Mouse (Mus musculus) induced T-regulatory cell, adult 2 months (primary cell): ENCODE data around the gene Clec16a.

Experiments used
- DNase-seq: peaks from one replicate; pipeline ENCODE4 v3.0.0-alpha.2; 2012; ENCODE audit warnings: low read depth

Clec16a gene

DNA sequence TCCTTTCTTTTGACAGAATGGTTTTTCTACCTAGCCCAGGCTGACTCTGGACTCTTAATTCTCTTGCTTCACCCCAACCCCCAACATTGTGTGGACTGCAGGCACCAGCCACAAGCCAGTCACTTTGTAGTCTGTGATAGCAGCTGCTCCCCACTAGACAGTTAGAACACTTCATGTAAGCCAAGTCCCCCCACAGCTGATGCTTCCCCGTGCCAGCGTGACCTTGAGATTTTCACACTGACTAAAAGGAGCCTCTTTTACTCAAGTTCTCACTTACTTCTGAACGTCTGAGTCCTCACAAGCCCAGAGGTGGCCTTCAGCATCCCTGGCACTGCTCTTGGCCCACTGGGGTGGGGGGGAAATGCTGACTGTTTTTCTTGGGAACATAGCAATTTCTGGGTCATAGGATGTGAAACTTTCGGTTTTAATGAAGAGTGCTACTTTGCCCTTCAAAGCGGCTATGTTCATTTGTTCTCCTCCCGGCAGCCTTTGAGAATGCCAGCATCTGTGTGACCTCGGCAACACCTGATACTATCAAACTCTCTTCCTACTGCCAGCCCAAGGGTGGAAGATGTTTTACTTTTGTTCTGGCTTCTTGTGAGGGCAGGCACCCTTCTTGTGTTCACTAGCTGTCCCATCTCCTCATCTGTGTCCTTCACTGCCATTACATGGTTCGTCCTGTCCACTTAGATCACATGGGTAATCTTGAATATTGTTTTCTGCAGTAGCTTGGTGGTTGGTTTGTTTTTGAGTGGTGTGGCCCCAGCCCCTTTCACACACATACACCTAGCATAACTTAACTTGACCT, 138.3 kb downstream of the Clec16a start:
- peak; percentile 64 for DNase-seq

DNA sequence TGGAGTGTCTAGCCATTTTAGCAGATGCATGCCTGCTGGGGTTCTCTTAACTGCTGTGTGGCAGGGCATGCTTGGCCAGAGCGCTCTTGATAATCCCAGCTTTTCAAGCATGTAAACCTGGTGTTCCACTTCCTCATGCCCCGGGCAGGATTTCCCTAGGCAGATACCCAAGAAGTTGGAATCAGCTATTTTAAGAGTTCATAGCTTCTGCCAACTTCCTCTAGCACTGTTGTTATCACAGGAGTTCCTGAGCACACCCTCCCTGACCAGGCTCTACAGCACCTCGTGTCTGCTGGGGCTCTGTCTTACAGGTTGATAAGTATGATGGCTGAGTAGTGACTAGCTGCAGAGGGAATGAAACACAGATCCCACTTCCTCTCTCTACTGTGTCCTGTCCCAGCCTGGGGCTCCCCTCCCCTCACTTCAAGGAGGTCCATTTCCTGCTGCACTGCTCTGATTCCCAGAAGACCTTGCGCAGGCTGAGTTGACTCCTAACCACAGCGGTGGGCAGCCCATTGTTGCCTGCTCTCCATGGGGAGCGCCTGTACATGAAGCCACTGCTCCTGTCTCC, 144.7 kb downstream of the Clec16a start:
- peak; percentile 64 for DNase-seq

DNA sequence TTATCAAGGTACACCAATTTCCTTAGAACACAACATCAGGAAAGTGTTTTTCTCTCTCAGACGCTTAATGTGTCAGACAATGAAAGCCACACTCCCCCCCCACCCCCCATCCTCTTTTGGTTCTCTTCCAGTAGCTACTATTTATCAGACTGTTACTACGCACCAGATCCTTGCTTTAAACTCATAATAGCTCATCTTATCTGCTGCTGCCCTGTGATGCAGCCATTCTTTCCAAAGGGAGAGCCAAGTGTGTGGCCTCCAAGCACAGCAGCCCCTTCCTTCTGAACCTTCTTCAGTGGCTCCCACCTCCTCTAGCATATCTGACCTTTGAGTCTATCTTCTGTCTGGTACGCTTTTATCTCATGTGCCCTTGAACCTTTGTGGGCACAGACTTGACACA, 145.3 kb downstream of the Clec16a start:
- peak; percentile 47 for DNase-seq

DNA sequence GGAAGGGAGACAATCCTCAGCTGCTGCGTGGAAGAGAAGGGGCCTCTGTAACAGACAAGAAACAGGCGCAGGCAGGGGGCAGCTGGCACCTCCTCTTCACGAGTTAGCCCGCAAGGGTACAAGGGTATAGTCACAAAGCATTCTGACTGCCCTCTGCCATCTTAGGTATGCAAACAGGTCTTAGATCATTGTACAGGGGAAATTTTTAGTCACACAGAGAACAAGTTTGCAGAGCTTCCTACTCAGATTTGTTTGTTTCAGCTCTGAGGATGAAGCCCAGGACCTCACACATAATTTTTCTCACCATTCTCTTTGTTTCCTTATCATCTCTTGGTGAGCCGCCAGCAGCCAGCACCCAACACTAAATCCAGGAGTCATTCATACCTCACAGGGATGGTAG, 146.6 kb downstream of the Clec16a start:
- no peak for DNase-seq

DNA sequence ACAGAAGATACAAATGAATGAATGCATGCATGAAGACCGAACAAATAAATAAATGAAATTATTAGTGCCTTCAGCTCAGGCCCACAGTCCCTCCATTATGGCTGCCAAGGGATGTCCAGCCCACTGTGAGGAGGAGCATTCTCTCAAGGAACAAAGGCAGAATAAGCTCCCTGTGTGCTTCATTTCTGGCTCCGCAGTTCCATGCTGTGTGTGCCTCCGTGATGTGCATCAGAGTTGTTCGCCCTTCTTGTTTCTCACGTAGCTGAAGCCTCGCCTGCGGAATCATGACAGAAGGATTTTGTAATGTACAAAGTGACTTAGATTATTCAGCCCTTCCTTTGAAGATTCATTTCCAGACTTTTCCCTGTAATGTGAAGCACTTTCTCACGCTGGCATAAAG, 147.7 kb downstream of the Clec16a start:
- DNase-seq = no peak

DNA sequence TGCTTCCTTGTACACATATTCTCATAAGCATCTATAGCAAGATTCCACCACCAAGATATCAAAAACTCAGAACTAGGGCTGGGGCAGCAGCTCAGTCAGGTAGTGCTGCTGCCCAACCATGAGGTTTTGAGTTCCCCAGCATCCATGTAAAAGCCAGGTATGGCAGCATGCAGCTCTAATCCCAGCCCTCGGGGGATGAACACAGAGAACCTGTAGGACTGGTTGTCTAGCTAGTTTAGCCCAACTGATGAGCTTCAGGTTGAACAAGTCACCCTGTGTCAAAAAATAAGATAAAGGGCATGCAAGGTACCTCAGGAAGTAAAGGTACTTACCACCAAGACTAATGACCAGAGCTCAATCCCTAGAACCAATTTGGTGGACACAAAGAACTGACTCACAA, 148.3 kb downstream of the Clec16a start:
- no peak for DNase-seq

DNA sequence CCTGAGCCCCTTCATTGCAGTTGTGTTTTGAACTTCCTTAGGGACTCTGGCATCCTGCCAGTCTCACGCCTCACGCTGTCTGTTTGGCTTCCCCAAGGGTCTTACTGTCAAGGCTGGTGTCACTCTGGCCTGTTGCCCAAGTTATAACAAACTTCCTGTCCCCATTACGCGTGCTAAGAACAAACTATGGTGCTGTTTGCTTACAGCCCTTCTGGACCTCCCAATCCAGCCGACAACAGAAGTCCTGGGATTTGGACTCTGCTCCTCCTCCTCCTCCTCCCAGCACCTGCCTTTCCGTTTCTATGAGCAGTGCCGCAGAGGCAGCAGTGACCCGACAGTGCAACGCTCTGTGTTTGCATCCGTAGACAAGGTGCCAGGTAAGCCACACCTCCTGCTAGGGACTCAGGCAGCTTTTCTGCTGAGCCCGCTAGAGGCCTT, 149.3 kb downstream of the Clec16a start:
- DNase-seq = no peak

DNA sequence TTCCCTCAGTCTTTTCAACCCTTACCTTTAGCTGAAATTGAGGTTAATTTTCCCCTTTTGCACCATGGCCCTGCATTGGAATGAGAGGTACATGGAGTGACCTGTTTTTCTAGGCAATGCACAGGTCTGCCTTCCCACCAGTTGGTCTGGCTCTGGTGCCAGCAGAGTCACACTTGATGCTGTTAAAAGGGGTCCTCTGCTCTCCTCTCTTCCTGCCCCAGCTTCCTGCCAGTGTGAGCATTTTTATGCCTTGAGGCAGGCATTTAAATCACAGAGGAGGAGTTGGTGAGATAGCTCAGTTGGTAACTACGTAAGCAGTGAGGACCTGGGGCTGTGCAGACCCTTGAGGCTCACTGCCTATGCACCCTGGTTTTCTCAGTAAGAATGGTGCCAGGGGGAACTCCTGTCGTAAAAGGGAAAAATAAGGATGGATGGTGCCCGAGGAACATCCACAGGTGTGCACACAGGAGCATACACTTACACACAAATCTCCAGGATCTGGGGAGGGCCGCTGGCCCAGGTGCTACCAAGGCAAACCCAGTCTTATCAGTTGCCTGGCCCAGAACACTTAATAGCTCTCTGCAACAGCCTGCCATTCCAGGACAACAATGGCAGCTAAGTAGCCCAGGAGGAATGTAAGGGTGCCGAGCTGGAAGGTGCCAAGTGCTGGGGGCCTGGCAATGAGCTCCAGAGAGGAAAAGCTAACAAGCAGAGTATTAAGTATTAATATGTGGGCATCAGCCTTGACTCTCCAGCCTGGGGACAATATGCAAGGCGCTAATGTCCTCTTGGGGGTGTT, 152.9 kb downstream of the Clec16a start:
- DNase-seq = no peak

DNA sequence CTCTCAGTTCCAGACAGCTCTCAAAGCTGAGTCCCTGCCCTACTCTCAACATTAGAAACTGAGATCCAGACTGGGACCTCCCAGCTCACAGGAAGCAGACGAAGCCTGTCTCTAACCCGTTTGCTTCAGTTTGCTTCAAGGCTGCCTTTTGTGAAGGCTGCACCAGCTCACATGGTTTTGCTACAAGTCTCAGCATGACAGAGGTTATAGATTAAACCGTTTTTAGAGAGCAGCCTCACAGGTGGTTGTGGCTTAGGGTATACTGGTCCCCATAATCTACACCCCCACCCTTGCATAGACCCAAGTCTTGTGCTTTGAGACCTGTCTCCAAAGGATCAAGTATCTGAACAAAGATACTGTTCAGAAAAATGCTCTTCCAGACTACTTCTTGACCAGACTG, 154.2 kb downstream of the Clec16a start:
- DNase-seq = no peak

DNA sequence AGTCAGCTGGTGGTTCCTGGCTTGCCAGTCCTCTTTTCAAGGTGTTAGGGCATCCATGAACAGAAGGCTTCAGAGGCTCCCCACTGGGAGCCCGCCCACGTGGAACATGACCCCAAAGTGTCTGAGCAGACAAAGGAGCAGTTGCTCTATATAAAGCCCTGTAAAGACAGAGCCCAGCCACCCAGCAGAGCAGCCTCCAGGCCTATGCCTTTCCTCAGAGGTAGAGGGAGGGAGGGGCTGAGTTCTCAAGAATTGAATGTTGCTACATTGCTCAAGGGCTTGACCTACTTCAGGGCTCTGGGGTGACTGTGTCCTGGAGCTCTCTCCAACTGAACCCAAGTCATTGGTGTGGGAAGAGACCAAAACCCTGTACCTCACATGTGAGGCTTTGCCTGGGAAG, 155.0 kb downstream of the Clec16a start:
- DNase-seq = no peak

DNA sequence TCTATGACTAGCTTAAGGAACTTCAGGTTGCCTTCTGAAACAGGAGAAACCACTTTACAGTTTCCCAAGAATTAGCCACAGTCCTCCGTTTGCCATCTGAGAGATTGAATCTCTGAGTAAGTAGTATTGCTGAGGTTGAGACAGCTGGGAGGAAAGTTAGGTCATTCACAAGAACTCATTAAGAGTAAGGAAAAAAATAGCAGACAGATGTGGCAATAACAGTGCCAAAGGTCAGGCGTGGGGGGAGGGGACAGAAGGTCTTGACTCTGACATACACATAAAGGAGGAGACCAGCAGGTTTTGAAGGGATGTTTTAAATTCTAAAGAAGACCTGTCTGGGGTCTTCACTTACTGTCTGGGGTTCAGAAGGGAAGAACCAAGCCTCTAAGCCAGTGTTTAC, 157.3 kb downstream of the Clec16a start:
- DNase-seq = peak; percentile 41

DNA sequence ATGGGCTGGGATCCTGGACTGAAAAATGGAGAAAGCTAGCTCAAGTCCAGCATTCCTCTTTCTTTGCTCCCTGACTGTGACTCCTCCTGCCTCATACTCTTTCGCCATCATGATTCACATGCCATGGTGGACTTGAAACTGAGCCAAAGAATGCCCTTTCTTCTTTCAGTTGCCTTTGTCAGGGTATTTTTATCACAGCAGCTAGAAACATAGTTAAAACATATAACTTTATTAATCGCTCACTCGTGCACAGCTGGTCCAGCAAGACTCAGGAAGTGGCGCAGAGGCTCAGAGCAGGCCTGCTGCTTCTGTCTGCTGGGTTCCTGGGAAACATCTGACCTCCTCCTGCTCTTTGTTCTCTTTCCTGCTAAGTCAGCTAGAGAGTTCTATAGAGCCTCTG, 158.8 kb downstream of the Clec16a start:
- no peak for DNase-seq

DNA sequence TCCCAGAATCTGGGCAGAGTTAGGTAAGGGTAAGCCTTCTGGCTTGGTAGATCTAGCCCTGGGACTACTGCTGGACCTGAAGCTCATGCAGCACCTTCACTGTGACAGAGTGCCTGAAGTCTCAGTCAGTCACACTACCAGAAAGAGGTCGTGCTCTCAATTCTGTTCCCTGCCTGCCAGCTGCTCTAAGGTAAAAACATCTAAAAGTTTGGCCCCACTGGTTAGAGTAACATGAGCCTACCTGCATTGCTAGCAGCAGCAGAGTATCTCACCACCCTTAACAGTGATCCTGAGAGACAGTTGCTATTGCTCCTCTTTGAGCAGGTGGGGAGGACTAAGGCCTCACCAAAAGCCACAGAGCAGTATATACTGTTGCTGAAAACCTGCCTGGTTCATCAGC, 160.3 kb downstream of the Clec16a start:
- DNase-seq = no peak

DNA sequence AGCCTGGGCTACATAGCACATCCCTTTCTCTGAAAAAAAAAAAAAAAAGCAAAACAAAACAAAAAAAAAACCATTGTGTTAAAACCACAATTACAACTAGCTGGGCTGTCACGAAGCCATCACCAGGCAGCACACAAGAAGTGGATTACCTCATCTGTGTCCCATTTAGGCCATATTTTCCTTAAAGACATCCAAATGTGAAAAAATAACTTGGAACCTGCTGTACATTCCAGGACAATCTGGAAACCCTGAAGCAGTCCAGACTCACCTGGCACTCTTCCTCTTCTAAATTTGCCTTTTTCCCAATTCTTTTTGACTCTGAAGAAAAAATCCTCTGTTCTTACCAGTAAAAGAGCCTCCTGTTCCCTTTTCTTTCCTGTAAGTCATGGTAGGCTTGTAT, 166.4 kb downstream of the Clec16a start:
- DNase-seq = no peak

DNA sequence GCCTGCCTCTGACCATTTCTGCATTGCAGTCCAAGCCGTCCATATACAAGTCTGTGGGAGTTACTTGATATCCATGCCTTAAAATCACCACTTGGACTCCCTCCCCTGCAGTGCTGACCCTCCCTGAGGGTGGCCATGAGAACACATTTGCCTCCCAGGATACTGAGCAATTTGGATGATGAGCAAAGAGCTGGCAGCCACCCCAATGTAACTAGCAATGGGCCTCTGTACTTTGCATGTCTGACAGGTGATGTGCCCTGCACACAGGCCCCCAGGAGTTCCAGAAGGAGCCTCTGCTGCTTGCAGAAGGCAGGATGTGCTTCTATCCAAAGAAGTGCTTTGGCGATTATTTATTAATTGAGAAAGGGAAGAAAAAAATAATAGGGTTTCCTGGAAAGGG, 167.9 kb downstream of the Clec16a start:
- no peak for DNase-seq

DNA sequence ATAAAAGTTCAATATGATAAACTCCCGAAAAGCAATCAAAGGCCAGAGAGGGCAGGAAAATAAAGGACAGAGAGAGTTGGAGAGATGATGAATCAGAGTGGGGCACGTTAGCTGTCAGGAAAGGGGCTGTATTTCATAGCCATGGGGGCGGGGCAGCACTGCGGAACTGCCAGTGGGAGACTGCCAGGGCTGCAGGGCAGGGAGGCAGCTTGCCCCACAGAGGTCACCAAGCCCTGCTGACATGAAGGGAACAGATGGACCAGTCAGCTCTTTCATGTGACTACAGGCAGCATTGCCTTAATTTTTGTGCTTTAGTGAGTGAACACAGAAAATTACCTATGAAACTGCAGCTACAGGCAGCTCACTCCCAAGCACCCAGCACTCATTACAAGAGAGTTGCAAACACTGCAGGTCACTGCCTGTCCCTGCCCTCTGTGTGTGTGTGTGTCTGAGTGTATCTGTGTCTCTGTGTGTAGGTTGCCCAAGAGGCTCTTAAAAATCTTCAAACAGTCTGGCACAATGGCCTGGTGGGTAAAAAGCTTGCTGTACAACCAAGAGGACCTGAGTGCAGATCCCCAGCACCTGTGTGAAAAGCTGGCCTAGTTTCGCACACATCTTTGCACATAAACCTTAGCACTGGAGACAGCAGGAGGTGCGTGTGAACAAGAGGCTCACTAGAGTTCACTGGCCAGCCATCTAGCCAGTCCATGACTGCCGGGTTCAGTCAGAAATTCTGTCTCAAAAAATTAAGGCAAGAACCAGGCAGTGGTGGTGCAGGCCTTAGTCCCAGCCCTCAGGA, 168.5 kb downstream of the Clec16a start:
- DNase-seq = no peak

DNA sequence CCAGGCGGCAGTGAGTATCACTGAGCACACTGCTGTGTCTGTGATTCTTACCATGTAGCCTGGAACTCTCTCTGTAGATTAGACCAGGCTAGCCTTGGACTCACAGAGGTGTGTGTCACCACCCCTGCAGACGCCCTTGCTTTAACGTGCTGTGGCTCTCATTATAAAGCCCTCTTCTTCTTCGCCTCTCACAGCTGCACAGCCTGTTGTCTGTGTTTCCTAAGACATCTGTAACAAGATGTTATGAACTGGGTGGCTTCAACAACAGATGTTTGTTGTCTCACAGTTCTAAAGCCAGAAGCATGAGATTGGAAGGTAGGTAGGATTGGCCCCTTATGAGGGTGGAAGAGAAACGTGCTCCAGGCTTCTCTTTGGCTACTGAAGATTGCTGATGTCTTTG, 170.1 kb downstream of the Clec16a start:
- DNase-seq = no peak

DNA sequence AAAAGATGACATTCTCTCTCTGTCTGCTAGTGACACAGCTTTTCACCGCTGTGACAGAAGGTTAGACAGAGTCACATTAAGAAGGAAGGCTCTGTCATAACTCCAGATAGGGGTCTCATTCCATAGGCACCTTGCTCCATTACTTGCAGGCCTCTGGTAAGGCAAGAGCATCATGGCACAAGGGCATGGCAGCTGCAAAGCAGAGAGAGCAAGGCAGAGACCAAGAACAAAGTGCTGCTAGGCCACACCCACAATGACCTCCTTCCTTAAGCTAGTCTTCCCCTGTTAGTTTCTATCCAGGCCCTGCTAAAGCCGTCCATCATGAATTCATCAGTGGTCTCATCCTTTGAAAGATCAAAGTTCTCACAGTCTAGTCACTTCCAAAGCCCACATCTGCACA, 170.5 kb downstream of the Clec16a start:
- DNase-seq = no peak

DNA sequence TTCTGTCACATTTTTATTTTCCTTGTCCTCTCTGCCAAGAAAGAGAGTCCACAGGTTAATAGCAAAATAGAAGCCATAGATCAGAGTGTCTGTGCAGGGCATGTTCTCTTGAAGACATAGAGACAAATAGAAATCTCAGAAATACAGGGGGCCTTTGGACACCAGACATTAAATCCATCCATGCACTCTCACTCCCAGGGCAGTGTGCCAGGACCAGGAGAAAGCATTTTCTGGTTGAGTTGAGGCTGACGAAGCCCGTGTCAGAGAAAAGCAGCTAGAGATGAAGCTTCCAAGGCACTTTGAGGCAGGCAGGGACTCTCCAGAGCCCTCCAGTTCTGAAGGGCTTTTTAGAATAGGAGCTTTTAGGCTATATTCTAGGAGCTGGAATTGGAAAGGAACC, 171.6 kb downstream of the Clec16a start:
- DNase-seq = no peak

DNA sequence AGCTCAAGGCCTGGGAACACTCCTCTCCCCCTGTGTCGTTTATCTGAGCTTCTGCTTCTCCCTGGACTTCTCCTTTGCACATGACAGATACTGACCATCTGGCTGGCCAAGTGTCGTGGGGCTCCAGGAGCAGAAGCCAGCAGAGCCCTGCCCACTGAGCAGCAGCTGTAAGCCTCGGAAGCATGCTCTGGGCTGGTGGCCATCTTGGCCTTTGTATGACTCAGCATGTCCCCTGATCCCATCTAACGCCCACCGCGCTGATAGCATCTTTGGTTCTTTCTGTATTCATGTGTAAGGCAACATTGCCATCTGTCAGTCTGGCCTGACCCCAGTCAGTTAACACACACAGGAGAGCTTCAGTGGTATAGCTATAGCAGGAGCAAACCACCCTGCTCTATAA, 174.8 kb downstream of the Clec16a start:
- DNase-seq = no peak

DNA sequence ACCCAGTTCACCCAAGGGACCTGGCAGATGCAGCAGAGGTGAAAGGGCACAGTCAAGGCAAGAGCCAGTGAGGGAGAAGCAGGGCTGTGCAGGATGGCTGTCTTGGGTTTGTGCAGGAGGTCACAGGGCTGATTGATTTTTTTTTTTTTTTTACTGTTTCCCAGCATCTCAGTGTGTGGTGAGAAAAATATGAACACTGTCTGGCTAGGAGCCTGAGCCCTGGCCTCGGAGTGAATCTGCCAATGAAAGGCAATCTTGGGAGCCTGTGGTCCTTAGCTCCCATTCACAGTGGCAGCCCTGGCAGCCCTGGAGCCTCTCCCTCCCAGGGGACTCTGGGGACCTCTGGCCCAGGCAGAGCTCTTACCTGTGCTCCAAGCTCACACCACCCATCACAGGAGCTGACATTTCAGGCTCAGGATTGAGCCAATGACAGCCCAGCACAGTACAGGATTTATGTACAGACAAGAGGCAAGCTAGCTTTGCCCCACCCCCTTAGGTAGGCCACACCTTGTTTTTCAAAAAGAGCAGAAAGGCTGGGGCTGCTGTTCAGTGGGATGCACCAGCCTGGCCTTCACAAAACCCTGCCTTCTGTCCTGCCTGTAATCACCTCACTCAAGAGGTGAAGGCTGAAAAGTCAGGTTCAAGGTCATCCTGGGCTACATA, 177.9 kb downstream of the Clec16a start:
- DNase-seq = peak; percentile 73
